Mouse (Mus musculus) layer of hippocampus, adult 9-10 months (tissue): Measurements from ENCODE around the gene Neu4.
"Not testable (repeated sequence)": the region's sequence is repeated elsewhere in the genome, so short reads cannot be mapped to it uniquely, and the experiment has no call there.

Experiments used
- DNase-seq: peaks from one replicate; pipeline ENCODE4 v3.0.0; 2022; ENCODE audit warnings: low spot score

The Neu4 gene

DNA sequence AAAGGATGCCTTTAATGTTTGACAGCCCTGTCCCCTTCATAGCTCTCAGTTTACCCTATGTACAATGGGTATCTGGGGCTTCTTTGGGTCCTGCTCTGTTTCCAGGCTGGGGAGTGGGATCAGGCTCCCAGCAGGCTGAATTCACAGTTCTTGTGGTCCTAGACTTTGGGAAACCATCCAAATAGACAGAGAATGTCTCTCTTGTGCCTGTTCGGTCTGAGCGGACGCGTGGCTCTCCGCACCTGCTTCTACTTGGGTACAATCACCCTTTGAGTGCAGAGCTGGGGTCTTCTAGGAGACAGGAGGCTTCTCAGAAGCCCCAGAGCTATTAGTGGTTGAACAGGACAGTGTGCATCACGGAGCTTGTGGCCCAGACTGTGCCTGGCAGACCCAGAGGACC is at the start of gene Neu4:
TSS of gene Neu4 (plus strand) at position 301 of the 400 bp plus-strand sequence.
- DNase-seq: no peak

DNA sequence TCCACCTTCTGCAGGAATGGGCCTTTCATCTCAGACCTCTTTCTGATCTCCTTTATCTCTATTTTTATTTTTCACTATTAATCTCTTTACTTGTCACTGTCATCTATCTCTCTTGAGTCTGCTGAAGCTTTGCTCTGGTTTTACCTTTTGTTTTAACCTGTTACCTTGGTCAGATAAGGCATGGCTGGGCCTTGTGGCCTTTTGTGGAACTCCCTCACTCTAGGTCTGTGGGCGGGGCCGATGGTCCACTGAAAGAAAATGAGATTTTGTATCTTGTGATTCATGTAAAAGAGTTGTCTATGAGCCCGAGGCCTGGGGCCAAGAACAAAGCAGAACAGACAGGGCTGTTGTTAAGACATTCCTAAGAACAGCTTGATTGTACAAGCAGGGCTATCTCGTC is 49.5 kb upstream of the Neu4 start:
- DNase-seq: not testable (repeated sequence)

DNA sequence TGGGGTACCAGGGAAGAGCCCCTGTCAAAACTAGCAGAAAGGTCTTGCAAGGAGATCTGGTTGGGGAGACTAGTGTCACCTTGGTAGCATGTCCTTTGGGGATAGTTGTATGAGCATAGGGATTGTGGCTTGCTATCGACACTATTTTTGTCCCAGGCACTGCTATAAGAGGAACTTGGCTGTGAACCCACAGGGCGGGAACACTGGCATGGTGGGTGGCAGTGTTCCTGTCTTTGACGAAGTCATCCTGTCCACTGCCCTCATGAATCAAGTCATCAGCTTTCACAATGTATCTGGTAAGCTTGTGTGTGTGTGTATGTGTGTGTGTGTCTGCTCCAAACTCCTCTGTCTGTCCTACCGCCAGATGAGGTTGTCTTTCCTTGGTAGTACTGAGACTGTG is 44.5 kb upstream of the Neu4 start:
- not testable (repeated sequence) for DNase-seq

DNA sequence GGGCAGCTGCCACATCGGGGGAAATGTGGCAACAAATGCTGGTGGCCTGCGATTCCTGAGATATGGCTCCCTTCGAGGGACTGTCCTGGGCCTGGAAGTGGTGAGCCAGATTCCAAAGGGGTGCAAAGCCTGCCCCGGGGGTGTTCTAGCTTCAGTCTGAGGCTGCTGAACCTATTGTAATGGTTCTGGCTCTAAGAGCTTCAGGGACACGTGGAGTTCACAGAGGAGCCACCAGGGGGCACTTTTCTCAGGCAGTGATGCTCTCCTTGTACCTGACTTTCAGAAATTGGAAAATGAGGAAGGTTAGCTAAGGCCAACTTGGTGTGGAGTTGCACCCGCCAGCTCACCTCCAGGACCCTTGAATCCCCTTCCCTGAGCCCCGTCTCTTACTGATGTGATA is 42.0 kb upstream of the Neu4 start:
- not testable (repeated sequence) for DNase-seq

- DNase-seq: not testable (repeated sequence)
Measured at GRCm38 (mm10) chr1:93980932-93981331, 39.3 kb upstream of the Neu4 start.

- no peak for DNase-seq
Measured at GRCm38 (mm10) chr1:93986167-93986566, 34.1 kb upstream of the Neu4 start.

DNA sequence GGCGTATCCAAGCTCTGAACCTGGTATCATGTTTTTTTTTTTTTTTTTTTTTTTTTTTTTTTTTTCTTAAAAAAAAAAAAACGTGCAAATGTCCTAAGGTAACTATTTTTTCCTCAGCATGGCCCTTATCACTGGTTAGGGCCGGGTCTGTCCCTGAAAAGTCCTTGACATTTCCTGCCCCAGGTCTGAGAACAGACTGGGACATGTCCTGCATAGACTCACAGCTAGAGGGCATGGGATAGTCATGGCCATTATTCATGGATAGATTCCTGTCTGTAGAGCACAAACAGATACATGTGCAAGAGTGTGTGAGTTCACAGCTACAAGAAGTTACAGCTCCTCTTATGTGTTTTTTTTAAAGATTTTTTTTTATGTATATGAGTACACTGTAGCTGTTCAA is 31.5 kb upstream of the Neu4 start:
- DNase-seq: no peak

GRCm38 (mm10) chr1:93990209-93990608 is 30.0 kb upstream of the Neu4 start, which contains the start of gene Gal3st2c:
TSS of gene Gal3st2c (plus strand) at chr1:93990509.
- not testable (repeated sequence) for DNase-seq

DNA sequence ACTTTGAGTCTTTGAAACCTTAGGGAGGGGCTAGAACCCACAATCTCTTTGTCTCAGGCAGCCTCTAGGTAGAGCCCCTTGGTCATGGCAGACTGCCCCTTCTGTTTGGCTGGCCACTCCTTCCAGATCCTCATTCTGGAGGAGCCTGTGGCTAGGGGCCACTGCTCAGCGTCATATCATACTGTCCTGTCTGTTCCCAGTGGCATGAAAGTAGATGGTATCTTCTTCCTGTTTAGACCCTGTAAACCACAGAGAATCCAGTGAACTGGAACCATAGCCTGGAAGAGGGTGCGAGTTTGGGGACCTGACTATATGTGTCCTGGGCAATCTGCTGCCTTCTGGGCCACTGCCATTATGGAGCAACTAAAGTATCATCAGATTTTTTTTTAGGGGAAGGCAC is 29.2 kb upstream of the Neu4 start:
- not testable (repeated sequence) for DNase-seq

DNA sequence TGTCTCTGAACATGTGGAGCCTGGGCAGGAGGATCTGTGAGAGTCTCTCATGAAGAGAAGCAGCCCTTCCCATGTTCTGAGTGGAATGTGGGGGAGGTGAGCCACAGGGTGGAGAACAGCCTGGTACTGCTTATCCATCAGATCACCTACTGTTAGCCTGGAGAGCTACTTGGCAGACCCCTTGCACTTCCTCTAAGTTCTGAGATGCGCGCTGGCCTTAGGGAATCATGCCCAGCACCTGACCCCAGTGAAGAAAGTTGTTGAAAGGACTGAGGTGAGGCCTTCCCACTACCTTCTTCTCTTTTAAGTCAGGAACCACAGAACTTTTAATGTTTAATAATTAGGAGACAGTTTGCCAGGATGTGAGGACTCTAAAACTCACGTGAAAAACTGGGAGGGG is 28.8 kb upstream of the Neu4 start:
- not testable (repeated sequence) for DNase-seq

DNA sequence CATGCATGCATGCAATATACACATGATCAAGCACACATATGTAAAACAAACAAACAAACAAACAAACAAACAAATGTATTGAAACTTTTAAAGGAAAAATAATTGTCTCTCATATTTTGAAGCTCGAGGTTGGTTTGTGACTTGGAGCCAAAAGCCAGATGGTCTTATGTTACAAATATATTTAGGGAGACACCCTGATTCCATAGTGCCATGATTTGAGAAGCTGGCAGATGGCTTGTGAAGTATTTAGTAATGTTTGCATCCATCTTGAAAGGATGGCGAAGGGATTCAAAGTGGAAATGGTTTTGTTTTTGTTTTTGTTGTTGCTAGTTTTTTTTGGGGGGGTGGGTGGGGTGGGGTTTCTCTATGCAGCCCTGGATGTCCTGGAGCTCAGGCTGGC is 19.2 kb upstream of the Neu4 start:
- DNase-seq: no peak

GRCm38 (mm10) chr1:94005954-94006506 is 14.2 kb upstream of the Neu4 start:
- DNase-seq: not testable (repeated sequence)

DNA sequence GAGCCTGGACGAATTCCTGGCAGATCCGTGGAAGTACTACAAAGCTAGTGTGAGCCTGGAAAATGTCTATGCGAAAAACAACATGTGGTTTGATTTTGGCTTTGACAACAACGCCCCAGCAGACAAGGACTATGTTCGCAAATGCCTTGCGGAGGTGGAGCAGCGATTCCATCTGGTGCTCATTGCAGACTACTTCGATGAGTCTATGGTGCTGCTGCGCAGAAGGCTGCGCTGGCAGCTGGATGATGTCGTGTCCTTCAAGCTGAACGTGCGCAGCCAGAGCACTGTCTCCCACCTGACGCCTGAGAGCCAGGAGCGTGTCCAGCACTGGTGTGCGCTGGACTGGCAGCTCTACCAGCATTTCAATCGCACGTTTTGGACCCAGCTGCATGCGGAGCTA is 11.4 kb upstream of the Neu4 start:
- peak; percentile 67 for DNase-seq

- no peak for DNase-seq
Measured at GRCm38 (mm10) chr1:94011643-94012042, 8.6 kb upstream of the Neu4 start.

- no peak for DNase-seq
Measured at GRCm38 (mm10) chr1:94027506-94028108, 7.4 kb downstream of the Neu4 start.

DNA sequence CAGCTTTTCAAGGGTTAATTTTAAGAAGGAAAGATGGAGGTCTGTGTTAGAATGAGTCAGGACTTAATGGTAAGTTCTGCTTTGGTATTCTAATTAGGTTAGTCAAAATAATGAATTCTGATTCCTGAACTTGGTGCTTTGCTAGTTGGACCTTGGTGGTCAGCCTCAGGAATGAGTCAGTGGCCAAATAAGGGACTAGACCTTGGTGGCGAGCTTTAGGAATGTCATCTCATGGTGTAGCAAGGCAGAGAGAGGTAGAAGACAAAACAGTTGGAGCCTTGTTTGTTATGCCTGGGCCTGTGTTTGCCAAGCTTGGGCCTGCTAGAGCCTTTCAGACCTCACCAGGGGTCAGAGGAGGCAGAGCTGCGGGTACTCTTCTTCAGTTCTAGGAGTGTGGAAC is 8.5 kb downstream of the Neu4 start:
- DNase-seq: no peak

DNA sequence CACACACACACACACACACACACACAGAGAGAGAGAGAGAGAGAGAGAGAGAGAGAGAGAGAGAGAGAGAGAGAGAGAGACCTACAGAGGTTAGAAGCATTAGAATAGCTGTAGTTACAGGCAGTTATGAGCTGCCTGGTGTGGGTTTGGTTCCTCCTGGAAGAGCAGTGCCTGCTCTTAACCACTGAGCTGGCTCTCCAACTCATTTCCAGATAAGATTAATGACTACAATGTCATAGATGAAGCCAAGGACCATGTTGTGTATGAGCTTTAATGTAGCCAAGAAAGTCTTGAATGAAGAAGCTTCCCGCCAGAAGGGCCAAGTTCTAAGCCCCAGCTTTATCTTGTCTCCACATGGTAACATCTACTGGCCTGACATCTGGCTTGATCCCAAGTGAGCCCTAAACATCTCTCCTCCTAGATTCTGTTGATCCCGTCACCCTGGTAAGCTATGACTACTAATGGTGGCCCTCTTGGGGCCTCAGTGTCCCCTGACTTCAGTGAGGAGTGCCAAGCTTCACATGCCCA is 12.9 kb downstream of the Neu4 start:
- DNase-seq: no peak

DNA sequence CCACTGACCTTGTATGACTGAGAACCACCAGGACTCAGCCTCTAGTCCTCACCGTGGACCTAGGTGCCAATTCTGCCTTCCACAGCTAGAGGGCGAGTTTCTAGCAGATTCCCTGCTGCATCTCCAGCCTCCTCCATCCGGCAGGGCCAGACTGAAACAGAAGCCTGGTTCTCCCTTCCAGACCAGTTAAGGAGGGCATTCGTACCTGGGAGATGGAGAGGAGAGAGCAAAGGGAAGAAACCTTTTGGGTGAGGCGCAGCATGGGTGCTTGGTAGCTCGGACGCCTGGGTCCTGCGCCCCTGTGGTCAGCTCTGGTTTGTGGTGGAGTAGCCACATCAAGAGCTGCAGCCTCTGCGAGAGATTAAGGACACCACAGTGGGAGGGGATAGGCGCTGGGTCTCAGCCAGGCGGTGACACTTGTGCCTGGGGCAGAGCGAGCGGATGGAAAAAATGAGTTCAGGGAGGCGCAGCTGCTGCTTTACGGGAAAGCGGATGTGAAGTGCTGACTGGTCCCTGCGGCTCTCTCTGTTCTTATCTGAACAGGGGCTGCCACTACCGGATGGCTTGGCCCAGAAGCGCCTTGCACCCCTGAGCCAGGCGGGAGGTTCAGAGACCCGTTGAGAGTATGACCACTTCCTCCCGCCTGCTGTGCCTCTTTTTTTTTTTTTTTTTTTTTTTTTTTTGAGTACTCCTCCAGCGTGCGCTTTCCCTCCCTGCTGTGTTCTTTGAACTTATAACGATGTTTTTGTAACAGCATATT is 14.9 kb downstream of the Neu4 start:
- DNase-seq: peak; percentile 87

DNA sequence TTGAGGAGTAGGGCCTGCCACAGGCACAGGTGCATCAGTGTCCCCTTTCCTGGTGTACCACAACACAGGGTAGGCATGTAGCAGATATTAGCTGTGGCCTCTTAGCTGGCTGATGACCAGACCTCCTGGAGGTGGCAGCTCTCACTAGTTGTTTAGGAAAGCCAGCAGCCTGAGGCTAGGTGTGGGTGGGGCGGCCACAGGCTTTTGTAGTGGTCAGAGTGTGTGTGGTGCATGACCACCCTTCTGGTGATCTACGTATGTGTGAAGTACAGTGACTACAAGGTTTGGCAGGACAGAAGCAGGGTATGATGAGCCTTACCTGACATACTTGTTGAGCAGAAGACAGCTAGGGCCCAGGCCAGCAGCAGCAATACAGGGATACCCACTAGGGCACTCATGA is 20.1 kb downstream of the Neu4 start:
- DNase-seq: no peak

- no peak for DNase-seq
Measured at GRCm38 (mm10) chr1:94045559-94045958, 25.3 kb downstream of the Neu4 start.

DNA sequence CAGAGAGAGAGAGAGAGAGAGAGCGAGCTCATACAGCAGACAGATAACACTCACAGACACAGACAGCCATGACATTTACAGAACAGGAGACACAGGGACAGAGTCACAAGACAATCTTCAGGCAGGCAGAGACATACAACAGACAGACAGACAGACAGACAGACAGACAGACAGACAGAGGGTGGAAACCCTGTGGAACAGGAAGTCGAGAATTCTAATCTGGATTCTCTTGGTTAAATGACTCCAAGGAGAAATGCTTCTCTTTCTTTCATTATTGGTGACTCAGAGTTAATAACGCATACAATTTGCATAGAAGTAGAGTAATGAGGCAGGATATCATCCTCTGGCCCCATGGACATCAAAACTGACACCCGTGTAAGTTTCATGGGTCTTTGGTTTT is 26.3 kb downstream of the Neu4 start:
- no peak for DNase-seq

DNA sequence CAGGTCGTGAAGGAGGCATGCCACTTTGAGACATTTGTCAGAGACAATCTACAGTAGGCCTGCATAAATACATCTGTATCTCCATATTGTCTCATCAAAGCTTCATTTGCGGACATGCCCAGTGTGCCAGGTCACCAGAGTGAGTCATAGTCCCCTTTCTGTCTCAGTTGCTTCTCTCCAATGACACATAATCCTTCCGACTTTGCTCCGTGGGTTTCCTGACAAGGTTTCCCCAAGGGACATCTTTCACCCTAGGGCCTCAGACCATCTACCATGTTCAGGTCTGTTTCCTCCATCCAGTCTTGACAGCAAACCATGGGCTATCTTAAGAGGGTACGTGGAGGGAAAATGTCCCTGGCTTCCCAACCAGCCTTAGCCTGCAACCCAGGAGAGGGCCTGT is 30.9 kb downstream of the Neu4 start:
- DNase-seq: no peak

- DNase-seq: no peak
Measured at GRCm38 (mm10) chr1:94052373-94052772, 32.1 kb downstream of the Neu4 start, which contains the start of gene Pdcd1. TSS of gene Pdcd1 (minus strand) at chr1:94052553.
